Mouse (Mus musculus): ENCODE data around the gene Tmem63a.

GRCm38 (mm10) chr1:180967261-180967660, 25.1 kb downstream of the Tmem63a start:
- TF ChIP-seq ZC3H11A (IDR thresholded peaks at IDR 0.05; ENCODE audit: borderline replicate concordance, low read depth, low read length) (no peak), ZNF384 (IDR thresholded peaks at IDR 0.05; ENCODE audit: low read depth, low read length) (no peak), CHD2 (IDR thresholded peaks at IDR 0.05; ENCODE audit: low read depth, low read length) (no peak), HCFC1 (IDR thresholded peaks at IDR 0.05; ENCODE audit: borderline replicate concordance, insufficient read depth, low read length) (no peak), MAFK (IDR thresholded peaks at IDR 0.05; ENCODE audit: insufficient read depth, low read depth, low read length) (no peak)

Data from ES-E14 (cell line).